Mouse (Mus musculus): ENCODE measurements around the gene Bach2. TPM values are rescaled to one million over a fixed set of nuclear protein-coding genes. Genes with fewer than 3 reads are reported as not detected.

Gene Bach2
- polyA plus RNA-seq, 1 experiment from 2014 or later: 4.8 TPM

GRCm38 (mm10) chr4:32485848-32486247, 247.2 kb downstream of the Bach2 start:
- WGBS: 39% methylated on average over 5 of the region's 5 CpGs
- Histone ChIP-seq H3K4me2 (no peak overlapping the region), H3K9ac (ENCODE audit: low read depth, low read length) (no peak overlapping the region), H3K36me3 (ENCODE audit: control insufficient read depth, insufficient read depth, low read length) (no peaks in the 10 kb centered on the region), H3K4me1 (replicated peaks; ENCODE audit: control insufficient read depth, insufficient read depth, low read length) (no peaks in the 10 kb centered on the region; the same call in 1 of the 2 replicates), H3K27ac (ENCODE audit: low read depth, low read length) (no peak overlapping the region), H3K9me3 (ENCODE audit: control insufficient read depth, low read length) (no peaks in the 10 kb centered on the region), H3K4me3 (ENCODE audit: low read depth, low read length) (no peak overlapping the region), H3K27me3 (replicated peaks; ENCODE audit: control insufficient read depth, insufficient read depth, low read length) (no peaks in the 10 kb centered on the region)
- DNase-seq (ENCODE audit: low spot score) (no peak), ATAC-seq (replicated peaks; ENCODE audit: low FRiP score) (no peak)

- Histone ChIP-seq H3K4me3 (ENCODE audit: low read depth, low read length) (no peak overlapping the region), H3K9ac (ENCODE audit: low read depth, low read length) (no peak overlapping the region), H3K36me3 (ENCODE audit: control insufficient read depth, insufficient read depth, low read length) (no peaks in the 10 kb centered on the region), H3K27ac (ENCODE audit: low read depth, low read length) (no peak overlapping the region), H3K4me2 (no peak overlapping the region), H3K27me3 (replicated peaks; ENCODE audit: control insufficient read depth, insufficient read depth, low read length) (no peaks in the 10 kb centered on the region), H3K4me1 (replicated peaks; ENCODE audit: control insufficient read depth, insufficient read depth, low read length) (no peaks in the 10 kb centered on the region; the same call in 1 of the 2 replicates), H3K9me3 (ENCODE audit: control insufficient read depth, low read length) (no peaks in the 10 kb centered on the region)
- ATAC-seq (replicated peaks; ENCODE audit: low FRiP score) (no peak), DNase-seq (ENCODE audit: low spot score) (no peak)
- 78% methylated on average over 17 of the region's 17 CpGs for WGBS
Observed at GRCm38 (mm10) chr4:32486654-32487398, 248.2 kb downstream of the Bach2 start.

- Histone ChIP-seq H3K4me1 (replicated peaks; ENCODE audit: control insufficient read depth, insufficient read depth, low read length) (no peaks in the 10 kb centered on the region; the same call in 1 of the 2 replicates), H3K4me2 (no peak overlapping the region), H3K9ac (ENCODE audit: low read depth, low read length) (no peak overlapping the region), H3K27ac (ENCODE audit: low read depth, low read length) (no peak overlapping the region), H3K4me3 (ENCODE audit: low read depth, low read length) (no peak overlapping the region), H3K27me3 (replicated peaks; ENCODE audit: control insufficient read depth, insufficient read depth, low read length) (no peaks in the 10 kb centered on the region), H3K9me3 (ENCODE audit: control insufficient read depth, low read length) (no peaks in the 10 kb centered on the region), H3K36me3 (ENCODE audit: control insufficient read depth, insufficient read depth, low read length) (no peaks in the 10 kb centered on the region)
- no peak for ATAC-seq (replicated peaks; ENCODE audit: low FRiP score)
- DNase-seq (ENCODE audit: low spot score): no peak
- 90% methylated on average over 1 of the region's 1 CpGs for WGBS
Observed at GRCm38 (mm10) chr4:32489186-32489585, 250.6 kb downstream of the Bach2 start.

- H3K27ac ChIP-seq (ENCODE audit: low read depth, low read length): no peak overlapping the region
Observed at GRCm38 (mm10) chr4:32491176-32491575, 252.6 kb downstream of the Bach2 start.

GRCm38 (mm10) chr4:32492834-32493233, 254.2 kb downstream of the Bach2 start:
- ATAC-seq (replicated peaks; ENCODE audit: low FRiP score): no peak
- no peak overlapping the region for H3K27ac ChIP-seq (ENCODE audit: low read depth, low read length)
- no peak overlapping the region for H3K4me3 ChIP-seq (ENCODE audit: low read depth, low read length)
- no peaks in the 10 kb centered on the region for H3K4me1 ChIP-seq (replicated peaks; ENCODE audit: control insufficient read depth, insufficient read depth, low read length)
- no peaks in the 10 kb centered on the region for H3K27me3 ChIP-seq (replicated peaks; ENCODE audit: control insufficient read depth, insufficient read depth, low read length)
- H3K9me3 ChIP-seq (ENCODE audit: control insufficient read depth, low read length): no peaks in the 10 kb centered on the region
- DNase-seq (ENCODE audit: low spot score): no peak
- no peak overlapping the region for H3K4me2 ChIP-seq
- 77% methylated on average over 7 of the region's 7 CpGs for WGBS
- no peak overlapping the region for H3K9ac ChIP-seq (ENCODE audit: low read depth, low read length)
- no peaks in the 10 kb centered on the region for H3K36me3 ChIP-seq (ENCODE audit: control insufficient read depth, insufficient read depth, low read length)

More at GRCm38 (mm10) chr4:32491176-32491575, 252.6 kb downstream of the Bach2 start:
- ATAC-seq (replicated peaks; ENCODE audit: low FRiP score) (no peak), DNase-seq (ENCODE audit: low spot score) (no peak)
- Histone ChIP-seq H3K4me3 (ENCODE audit: low read depth, low read length) (no peak overlapping the region), H3K9me3 (ENCODE audit: control insufficient read depth, low read length) (no peaks in the 10 kb centered on the region), H3K4me2 (no peak overlapping the region), H3K9ac (ENCODE audit: low read depth, low read length) (no peak overlapping the region), H3K27me3 (replicated peaks; ENCODE audit: control insufficient read depth, insufficient read depth, low read length) (no peaks in the 10 kb centered on the region), H3K36me3 (ENCODE audit: control insufficient read depth, insufficient read depth, low read length) (no peaks in the 10 kb centered on the region), H3K4me1 (replicated peaks; ENCODE audit: control insufficient read depth, insufficient read depth, low read length) (no peaks in the 10 kb centered on the region; the same call in 1 of the 2 replicates)
- 70% methylated on average over 8 of the region's 8 CpGs for WGBS

- Histone ChIP-seq H3K4me1 (replicated peaks; ENCODE audit: control insufficient read depth, insufficient read depth, low read length) (no peaks in the 10 kb centered on the region), H3K4me2 (no peak overlapping the region), H3K27me3 (replicated peaks; ENCODE audit: control insufficient read depth, insufficient read depth, low read length) (no peaks in the 10 kb centered on the region), H3K9me3 (ENCODE audit: control insufficient read depth, low read length) (no peaks in the 10 kb centered on the region), H3K27ac (ENCODE audit: low read depth, low read length) (no peak overlapping the region), H3K9ac (ENCODE audit: low read depth, low read length) (no peak overlapping the region), H3K36me3 (ENCODE audit: control insufficient read depth, insufficient read depth, low read length) (no peaks in the 10 kb centered on the region), H3K4me3 (ENCODE audit: low read depth, low read length) (no peak overlapping the region)
- WGBS: 85% methylated on average over 8 of the region's 8 CpGs
- ATAC-seq (replicated peaks; ENCODE audit: low FRiP score): no peak
- no peak for DNase-seq (ENCODE audit: low spot score)
Observed at GRCm38 (mm10) chr4:32501780-32502179, 263.2 kb downstream of the Bach2 start.

- 83% methylated on average over 4 of the region's 4 CpGs for WGBS
- no peak overlapping the region for H3K4me2 ChIP-seq
- H3K36me3 ChIP-seq (ENCODE audit: control insufficient read depth, insufficient read depth, low read length): no peaks in the 10 kb centered on the region
- no peaks in the 10 kb centered on the region for H3K4me1 ChIP-seq (replicated peaks; ENCODE audit: control insufficient read depth, insufficient read depth, low read length)
- no peaks in the 10 kb centered on the region for H3K27me3 ChIP-seq (replicated peaks; ENCODE audit: control insufficient read depth, insufficient read depth, low read length)
- H3K27ac ChIP-seq (ENCODE audit: low read depth, low read length): no peak overlapping the region
- no peak overlapping the region for H3K4me3 ChIP-seq (ENCODE audit: low read depth, low read length)
- H3K9ac ChIP-seq (ENCODE audit: low read depth, low read length): no peak overlapping the region
- H3K9me3 ChIP-seq (ENCODE audit: control insufficient read depth, low read length): no peaks in the 10 kb centered on the region
- no peak for ATAC-seq (replicated peaks; ENCODE audit: low FRiP score)
- DNase-seq (ENCODE audit: low spot score): no peak
Observed at GRCm38 (mm10) chr4:32502181-32502580, 263.6 kb downstream of the Bach2 start.

- Histone ChIP-seq H3K36me3 (ENCODE audit: control insufficient read depth, insufficient read depth, low read length) (no peaks in the 10 kb centered on the region), H3K4me2 (no peak overlapping the region), H3K27me3 (replicated peaks; ENCODE audit: control insufficient read depth, insufficient read depth, low read length) (no peaks in the 10 kb centered on the region), H3K4me3 (ENCODE audit: low read depth, low read length) (no peak overlapping the region), H3K9me3 (ENCODE audit: control insufficient read depth, low read length) (no peaks in the 10 kb centered on the region), H3K4me1 (replicated peaks; ENCODE audit: control insufficient read depth, insufficient read depth, low read length) (no peaks in the 10 kb centered on the region), H3K9ac (ENCODE audit: low read depth, low read length) (no peak overlapping the region), H3K27ac (ENCODE audit: low read depth, low read length) (no peak overlapping the region)
- DNase-seq (ENCODE audit: low spot score) (no peak), ATAC-seq (replicated peaks; ENCODE audit: low FRiP score) (no peak)
- 76% methylated on average over 11 of the region's 11 CpGs for WGBS
Observed at GRCm38 (mm10) chr4:32504236-32504635, 265.6 kb downstream of the Bach2 start.

- Histone ChIP-seq H3K27ac (ENCODE audit: low read depth, low read length) (no peak overlapping the region), H3K4me2 (no peak overlapping the region), H3K36me3 (ENCODE audit: control insufficient read depth, insufficient read depth, low read length) (no peaks in the 10 kb centered on the region), H3K4me1 (replicated peaks; ENCODE audit: control insufficient read depth, insufficient read depth, low read length) (no peaks in the 10 kb centered on the region), H3K4me3 (ENCODE audit: low read depth, low read length) (no peak overlapping the region), H3K9ac (ENCODE audit: low read depth, low read length) (no peak overlapping the region), H3K9me3 (ENCODE audit: control insufficient read depth, low read length) (no peaks in the 10 kb centered on the region), H3K27me3 (replicated peaks; ENCODE audit: control insufficient read depth, insufficient read depth, low read length) (no peaks in the 10 kb centered on the region)
- ATAC-seq (replicated peaks; ENCODE audit: low FRiP score) (no peak), DNase-seq (ENCODE audit: low spot score) (no peak)
- WGBS: 80% methylated on average over 7 of the region's 7 CpGs
Observed at GRCm38 (mm10) chr4:32506306-32506808, 267.8 kb downstream of the Bach2 start.

Measured in liver, embryonic 11.5 days (tissue).